Mouse (Mus musculus) left cerebral cortex, adult 2 months (tissue): ENCODE measurements around the gene Clec4a4. TPM values are rescaled to one million over a fixed set of nuclear protein-coding genes. Genes with fewer than 3 reads are reported as not detected.
"Not testable (repeated sequence)": the region's sequence is repeated elsewhere in the genome, so short reads cannot be mapped to it uniquely, and the experiment has no call there.

Experiments
- DNase-seq, 2 experiments: peaks; one replicate each; pipeline ENCODE4 v3.0.0; 2021 to 2022; ENCODE audit warnings: low spot score in 2 of 2, mixed read lengths in 1 of 2; ENCODE audit errors: extremely low spot score in 1 of 2
- H3K27ac ChIP-seq: fragments of 200-600 bp; 2 replicates; pipeline ENCODE4 v1.8.1; 2022
- H3K4me3 ChIP-seq: fragments of 200-600 bp; 2 replicates; pipeline ENCODE4 v1.8.1; 2022
- CTCF ChIP-seq: fragments of 200-600 bp; IDR thresholded peaks from 2 replicates; pipeline ENCODE4 v1.8.1; 2022; ENCODE audit warnings: antibody characterized with exemption, mild to moderate bottlenecking, moderate library complexity
- intact Hi-C: fragments of 180-260 bp; cut with DNase I; formaldehyde crosslinking; loops from one replicate; pipeline ENCODE4 v1.15.1; 2025
- long read RNA-seq, 2 experiments: library from polyadenylated mRNA; stranded (forward); transcript quantifications; one replicate each; pipeline ENCODE4 v2.0.0; 2021; ENCODE audit warnings: borderline mapping rate in 2 of 2
- total RNA-seq, 2 experiments: library from RNA; stranded (reverse); gene quantifications; 2 replicates each; pipeline ENCODE4 v1.2.3; 2021

Gene Clec4a4
- not detected for total RNA-seq
- long read RNA-seq, experiment 1: 0 reads
- long read RNA-seq, experiment 2: 0 reads

DNA sequence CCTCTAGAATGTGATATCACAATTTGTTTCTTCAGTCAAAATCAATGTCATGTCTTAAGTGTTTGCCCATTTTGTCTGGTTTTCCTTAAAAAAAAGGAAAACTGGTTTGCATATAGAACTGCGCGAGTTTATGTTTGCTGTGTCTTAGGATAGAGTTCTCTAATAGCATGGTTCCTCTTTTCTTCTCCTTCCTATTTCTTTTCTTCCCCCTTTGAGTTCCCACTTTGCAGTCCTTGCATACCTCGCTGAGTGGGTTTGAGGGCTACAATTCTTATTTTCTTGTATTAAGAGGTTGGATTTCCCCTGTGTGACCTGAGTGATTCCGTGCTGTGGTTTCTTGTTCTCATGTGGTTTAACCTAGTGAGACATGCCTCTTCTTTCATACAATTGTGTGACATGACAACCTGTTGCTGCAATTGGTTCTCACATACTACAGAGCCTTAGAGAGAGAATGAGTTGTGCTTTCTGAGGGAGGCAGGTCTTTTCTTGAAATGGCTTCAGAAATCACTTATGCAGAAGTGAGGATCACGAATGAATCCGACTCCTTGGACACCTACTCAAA is at the start of gene Clec4a4:
Gene Clec4a4, plus strand, starts transcription at position 492 of the 562 bp plus-strand sequence.
- no peak for TF ChIP-seq CTCF
- no peak within 1 kb of the TSS for H3K4me3 ChIP-seq
- no peak for DNase-seq
- no peak within 1 kb of the TSS for H3K27ac ChIP-seq
- intact Hi-C loops: no loop called here

GRCm38 (mm10) chr6:122946760-122947159 is 43.4 kb upstream of the Clec4a4 start:
- Histone ChIP-seq H3K4me3 (no peak overlapping the region), H3K27ac (no peak overlapping the region)
- no peak for DNase-seq
- TF ChIP-seq CTCF: no peak
- intact Hi-C loops: no loop called here

- no peak for DNase-seq
- intact Hi-C loops: no loop called here
- Histone ChIP-seq H3K4me3 (no peak within 1 kb of the TSS), H3K27ac (no peak within 1 kb of the TSS)
- TF ChIP-seq CTCF: no peak
Measured at GRCm38 (mm10) chr6:122952401-122952800, 37.8 kb upstream of the Clec4a4 start, which contains the start of gene Clec4a3. Gene Clec4a3, plus strand, starts transcription at chr6:122952515.

DNA sequence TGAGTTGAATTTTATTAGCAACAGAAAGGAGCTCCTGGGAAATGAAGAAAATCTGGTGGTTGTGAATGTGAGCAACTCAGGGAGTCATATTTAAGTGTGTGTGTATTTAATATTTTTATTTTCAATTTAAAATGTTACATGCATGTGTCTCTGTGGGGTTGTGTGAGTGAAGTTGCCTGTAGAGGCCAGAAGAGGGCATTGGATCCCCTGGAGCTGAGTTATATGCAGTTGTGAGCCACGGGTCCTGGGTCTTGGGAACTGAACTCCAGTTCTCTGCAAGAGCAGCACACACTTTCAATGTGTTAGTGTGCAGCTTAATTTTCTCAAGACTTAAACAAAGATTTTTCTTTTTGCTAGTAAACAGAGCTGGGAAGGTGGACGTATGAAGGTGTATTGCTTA is 25.6 kb upstream of the Clec4a4 start:
- no peak for DNase-seq
- TF ChIP-seq CTCF: no peak; the same call in none of the 2 replicates
- no peak overlapping the region for H3K27ac ChIP-seq
- no peak overlapping the region for H3K4me3 ChIP-seq
- intact Hi-C loops: no loop called here

GRCm38 (mm10) chr6:122969048-122969447 is 21.1 kb upstream of the Clec4a4 start:
- Histone ChIP-seq H3K4me3 (no peak overlapping the region), H3K27ac (no peak overlapping the region)
- TF ChIP-seq CTCF: no peak
- intact Hi-C loops: no loop called here
- no peak for DNase-seq

GRCm38 (mm10) chr6:123004696-123005095 is 14.5 kb downstream of the Clec4a4 start:
- DNase-seq, H3K4me3 ChIP-seq, intact Hi-C loops, H3K27ac ChIP-seq: not testable (repeated sequence)

GRCm38 (mm10) chr6:123005591-123005990 is 15.4 kb downstream of the Clec4a4 start:
- no peak for DNase-seq
- intact Hi-C loops: no loop called here
- Histone ChIP-seq H3K27ac (no peak overlapping the region), H3K4me3 (no peak overlapping the region)
- peak; percentile 33 for TF ChIP-seq CTCF

- no peak within 1 kb of the TSS for H3K27ac ChIP-seq
- DNase-seq: no peak
- no peak for TF ChIP-seq CTCF
- no peak within 1 kb of the TSS for H3K4me3 ChIP-seq
- intact Hi-C loops: no loop called here
Measured at GRCm38 (mm10) chr6:123049742-123050372, 59.7 kb downstream of the Clec4a4 start, which contains the start of gene Clec4b1. Gene Clec4b1, plus strand, starts transcription at chr6:123049962.

Other genes starting within 250 kb of the Clec4a4 start
- 100 to 1,000 TPM; 111 to 128 TPM for gene Slc2a3, start 188.7 kb upstream of the Clec4a4 start, total RNA-seq
- 10 to 100 TPM; 28.4 to 29.2 TPM for gene Foxj2, start 170.5 kb upstream of the Clec4a4 start, total RNA-seq
- under 1 TPM; 0.47 to 0.75 TPM for gene C3ar1, start 134.2 kb upstream of the Clec4a4 start, total RNA-seq
- gene Necap1, start 115.9 kb upstream of the Clec4a4 start, total RNA-seq: 100 to 1,000 TPM; 171 to 192 TPM
- under 1 TPM; 0.58 to 0.86 TPM for gene Clec4a1, start 68.5 kb upstream of the Clec4a4 start, total RNA-seq
- gene Clec4a3, start 37.9 kb upstream of the Clec4a4 start, total RNA-seq: 1 to 10 TPM; 1.5 to 2.0 TPM
- gene Clec4b1, start 59.6 kb downstream of the Clec4a4 start, total RNA-seq: not detected
- 1 to 10 TPM; 2.1 to 2.6 TPM for gene Clec4a2, start 116.1 kb downstream of the Clec4a4 start, total RNA-seq
- gene Clec4b2, start 182.5 kb downstream of the Clec4a4 start, total RNA-seq: not detected
- not detected for gene Clec4n, start 239.5 kb downstream of the Clec4a4 start, total RNA-seq